Mouse (Mus musculus): ENCODE data around the gene Ripor1.
A peak's percentile ranks its signal among the peaks of the same experiment; 100 is the strongest.
"Not testable (repeated sequence)": the region's sequence is repeated elsewhere in the genome, so short reads cannot be mapped to it uniquely, and the experiment has no call there.

The Ripor1 gene

GRCm38 (mm10) chr8:105604804-105605381, at the start of gene Ripor1:
TSS of gene Ripor1 (plus strand) at chr8:105605255.
- DNase-seq (ENCODE audit: low read depth): peak; percentile 91

GRCm38 (mm10) chr8:105562863-105563262, 42.2 kb upstream of the Ripor1 start:
- no peak for DNase-seq (ENCODE audit: low read depth)

- DNase-seq (ENCODE audit: low read depth): no peak
These were observed 41.2 kb upstream of the Ripor1 start for GRCm38 (mm10) chr8:105563871-105564270.

- not testable (repeated sequence) for DNase-seq (ENCODE audit: low read depth)
These were observed 40.4 kb upstream of the Ripor1 start for GRCm38 (mm10) chr8:105564573-105565229.

- DNase-seq (ENCODE audit: low read depth): peak; percentile 71
These were observed 39.6 kb upstream of the Ripor1 start for GRCm38 (mm10) chr8:105565401-105565881.

- DNase-seq (ENCODE audit: low read depth): peak; percentile 100
These were observed 38.9 kb upstream of the Ripor1 start, which contains the start of gene Atp6v0d1 for GRCm38 (mm10) chr8:105565952-105566702. TSS of gene Atp6v0d1 (minus strand) at chr8:105566047.

GRCm38 (mm10) chr8:105566703-105567595, 38.1 kb upstream of the Ripor1 start:
- DNase-seq (ENCODE audit: low read depth): peak; percentile 70

- DNase-seq (ENCODE audit: low read depth): no peak
These were observed 33.2 kb upstream of the Ripor1 start for GRCm38 (mm10) chr8:105571810-105572209.

GRCm38 (mm10) chr8:105573427-105573826, 31.6 kb upstream of the Ripor1 start:
- DNase-seq (ENCODE audit: low read depth): no peak

- DNase-seq (ENCODE audit: low read depth): no peak
These were observed 30.3 kb upstream of the Ripor1 start for GRCm38 (mm10) chr8:105574741-105575140.

- no peak for DNase-seq (ENCODE audit: low read depth)
These were observed 29.5 kb upstream of the Ripor1 start for GRCm38 (mm10) chr8:105575538-105575937.

GRCm38 (mm10) chr8:105579719-105580118, 25.3 kb upstream of the Ripor1 start:
- no peak for DNase-seq (ENCODE audit: low read depth)

GRCm38 (mm10) chr8:105592431-105592830, 12.6 kb upstream of the Ripor1 start:
- no peak for DNase-seq (ENCODE audit: low read depth)

GRCm38 (mm10) chr8:105593859-105594258, 11.2 kb upstream of the Ripor1 start:
- no peak for DNase-seq (ENCODE audit: low read depth)

- DNase-seq (ENCODE audit: low read depth): no peak
These were observed 10.4 kb upstream of the Ripor1 start for GRCm38 (mm10) chr8:105594451-105595242.

GRCm38 (mm10) chr8:105596362-105597034, 8.6 kb upstream of the Ripor1 start:
- peak; percentile 87 for DNase-seq (ENCODE audit: low read depth)

- DNase-seq (ENCODE audit: low read depth): no peak
These were observed 6.3 kb upstream of the Ripor1 start for GRCm38 (mm10) chr8:105598777-105599176.

GRCm38 (mm10) chr8:105601301-105601700, 3.8 kb upstream of the Ripor1 start:
- no peak for DNase-seq (ENCODE audit: low read depth)

GRCm38 (mm10) chr8:105602540-105602939, 2.5 kb upstream of the Ripor1 start:
- not testable (repeated sequence) for DNase-seq (ENCODE audit: low read depth)

GRCm38 (mm10) chr8:105605491-105606188, 585 bp downstream of the Ripor1 start:
- no peak for DNase-seq (ENCODE audit: low read depth)

Data from naive thymus-derived CD4-positive, alpha-beta T cell, adult 2 months (primary cell).